Mouse (Mus musculus): ENCODE data around the gene Pus7l.

DNA sequence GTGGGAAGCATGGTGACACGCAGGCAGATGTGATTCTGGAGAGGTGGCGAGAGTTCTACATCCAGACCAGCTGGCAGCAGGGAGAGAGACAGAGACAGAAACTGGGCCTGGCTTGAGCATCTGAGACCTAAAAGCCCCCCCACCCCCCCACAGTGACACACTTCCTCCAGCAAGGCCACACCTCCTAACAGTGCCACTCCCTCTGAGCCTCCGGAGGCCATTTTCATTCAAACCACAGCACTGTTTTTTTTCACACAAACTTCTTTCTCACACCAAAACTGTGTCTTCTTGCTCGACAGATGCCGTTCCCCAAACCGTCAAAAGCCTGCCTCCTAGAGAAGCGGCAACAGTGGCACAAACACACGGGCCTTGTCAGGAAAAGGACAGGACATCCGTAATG, 10.2 kb upstream of the Pus7l start:
- TF ChIP-seq CTCF (conservative IDR thresholded peaks at IDR 0.05; ENCODE audit: low read length) (no peak), NANOG (IDR thresholded peaks at IDR 0.05; ENCODE audit: borderline replicate concordance, low read length) (no peak)

All from E14TG2a.4 (cell line).